Mouse (Mus musculus) layer of hippocampus, adult 2 months (tissue): ENCODE results near the gene Gjc2. TPM values are rescaled to one million over a fixed set of nuclear protein-coding genes. Genes with fewer than 3 reads are reported as not detected.
A peak's percentile ranks its signal among the peaks of the same experiment; 100 is the strongest.
"Not testable (repeated sequence)": the region's sequence is repeated elsewhere in the genome, so short reads cannot be mapped to it uniquely, and the experiment has no call there.

Source experiments
- DNase-seq, 2 experiments: peaks; one replicate each; pipeline ENCODE4 v3.0.0; 2022; ENCODE audit warnings: low spot score in 2 of 2
- H3K27ac ChIP-seq: fragments of 200-600 bp; 2 replicates; pipeline ENCODE4 v1.8.1; 2022
- H3K4me3 ChIP-seq: fragments of 200-600 bp; 2 replicates; pipeline ENCODE4 v1.8.1; 2022; ENCODE audit warnings: mild to moderate bottlenecking
- CTCF ChIP-seq: fragments of 200-600 bp; conservative IDR thresholded peaks from 2 replicates; pipeline ENCODE4 v1.8.1; 2022; ENCODE audit warnings: antibody characterized with exemption, mild to moderate bottlenecking, moderate library complexity
- total RNA-seq, 2 experiments: library from RNA; stranded (reverse); gene quantifications; 2 replicates each; pipeline ENCODE4 v1.2.3; 2021

Gene Gjc2
- total RNA-seq, 2 experiments from 2014 or later, result 10.2 to 10.8 TPM

DNA sequence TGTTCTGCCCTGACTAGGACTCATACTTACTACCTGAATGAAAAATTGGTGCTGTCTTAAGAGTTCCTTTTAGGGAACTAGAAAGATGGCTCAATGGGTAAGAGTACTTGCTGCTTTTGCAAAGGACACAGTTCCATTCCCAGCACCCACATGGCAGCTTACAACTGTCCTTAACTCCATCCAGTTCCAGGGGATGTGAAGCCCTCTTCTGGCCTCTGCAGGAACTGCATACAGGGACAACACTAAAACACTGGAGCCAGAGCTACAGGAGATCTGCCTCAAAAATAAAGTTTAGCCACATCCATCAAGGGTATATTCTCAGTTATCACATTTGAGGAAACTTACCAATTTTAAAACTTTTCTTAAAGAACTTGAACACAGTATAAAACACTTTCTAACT lies 36.1 kb upstream of the Gjc2 start:
- peak; percentile 75 for TF ChIP-seq CTCF
- H3K4me3 ChIP-seq, result no peak overlapping the region
- no peak for DNase-seq
- H3K27ac ChIP-seq, result 0 out of 2 replicates have a peak overlapping the region, but pooled peaks have one; percentile 63

DNA sequence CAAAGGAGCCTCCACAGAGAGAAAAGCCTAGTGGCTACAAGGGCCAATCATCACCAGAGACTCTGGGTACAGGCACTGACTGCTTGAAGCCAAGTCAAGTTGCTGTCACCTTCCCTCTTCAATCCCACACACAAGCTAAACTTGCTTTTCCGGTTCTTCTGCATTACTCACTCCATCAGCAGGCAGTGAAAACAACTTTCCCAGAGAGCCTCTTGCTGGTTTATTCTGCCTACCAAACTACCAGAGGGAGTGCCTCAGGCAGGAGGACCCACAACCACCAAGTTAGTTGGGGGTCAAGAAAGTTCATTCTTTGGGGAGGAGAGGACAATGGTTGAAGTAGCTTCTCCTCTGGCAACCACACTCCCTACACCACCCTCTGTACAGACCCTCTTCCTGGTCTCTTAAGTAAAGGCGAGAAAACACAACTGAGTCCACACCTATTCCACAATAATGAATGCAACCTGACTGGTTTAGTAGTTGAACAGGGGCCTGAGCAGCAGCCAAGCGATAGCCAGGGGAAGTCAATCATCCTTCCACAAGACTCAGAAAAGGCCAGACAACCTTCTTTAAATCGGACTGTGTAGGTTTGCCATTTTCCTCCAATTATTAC lies 35.5 kb upstream of the Gjc2 start:
- Histone ChIP-seq H3K4me3 (no peak overlapping the region), H3K27ac (peak overlapping the region; percentile 63)
- TF ChIP-seq CTCF, result no peak
- no peak for DNase-seq

DNA sequence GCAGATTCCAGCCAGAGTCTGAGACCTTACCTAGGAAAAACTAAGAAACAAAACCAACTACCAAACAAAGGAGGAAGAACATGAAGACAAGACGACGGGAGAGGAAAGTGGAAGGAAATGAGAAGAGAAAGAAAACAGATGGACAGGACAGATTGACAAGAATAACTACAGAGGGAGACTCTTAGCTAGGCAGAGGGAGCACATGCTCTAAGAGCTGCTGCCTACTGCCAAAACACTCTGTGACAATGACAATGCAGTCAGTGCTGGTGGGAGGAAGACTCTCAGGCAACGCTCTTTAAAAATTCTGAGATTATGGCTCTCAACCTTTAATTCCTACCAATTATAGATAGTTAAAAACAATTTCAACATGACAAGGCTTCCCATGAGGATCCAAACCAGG lies 33.9 kb upstream of the Gjc2 start:
- peak; percentile 44 to 83 for DNase-seq
- no peak overlapping the region for H3K4me3 ChIP-seq
- H3K27ac ChIP-seq, result peak overlapping the region; percentile 63
- TF ChIP-seq CTCF, result no peak

DNA sequence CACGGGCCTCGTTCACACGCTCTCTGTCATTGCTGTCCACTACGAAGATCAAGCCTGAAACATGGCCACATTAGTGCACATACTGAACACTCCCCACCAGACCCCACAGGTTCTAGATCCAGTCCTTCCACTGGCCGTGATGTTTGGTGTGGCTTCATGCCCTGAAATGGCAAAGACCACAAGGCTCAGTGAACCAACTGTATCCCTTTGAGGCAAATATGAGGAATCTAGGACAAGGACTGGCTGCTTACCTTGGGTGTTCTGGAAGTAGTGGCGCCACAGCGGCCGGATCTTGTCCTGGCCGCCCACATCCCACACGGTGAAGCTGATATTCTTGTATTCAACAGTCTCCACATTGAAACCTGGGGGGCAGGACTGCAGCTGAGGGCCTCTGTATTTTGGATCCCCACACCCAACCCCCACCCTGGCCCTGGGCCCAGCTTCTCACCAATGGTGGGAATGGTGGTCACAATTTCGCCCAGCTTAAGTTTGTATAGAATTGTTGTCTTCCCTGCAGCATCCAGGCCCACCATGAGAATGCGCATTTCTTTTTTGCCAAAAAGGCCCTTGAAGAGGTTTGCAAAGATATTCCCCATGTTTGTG lies 30.0 kb upstream of the Gjc2 start:
- no peak for DNase-seq
- peak overlapping the region; percentile 19; the same call in 1 of the 2 replicates for H3K27ac ChIP-seq
- no peak for TF ChIP-seq CTCF
- no peak overlapping the region for H3K4me3 ChIP-seq

DNA sequence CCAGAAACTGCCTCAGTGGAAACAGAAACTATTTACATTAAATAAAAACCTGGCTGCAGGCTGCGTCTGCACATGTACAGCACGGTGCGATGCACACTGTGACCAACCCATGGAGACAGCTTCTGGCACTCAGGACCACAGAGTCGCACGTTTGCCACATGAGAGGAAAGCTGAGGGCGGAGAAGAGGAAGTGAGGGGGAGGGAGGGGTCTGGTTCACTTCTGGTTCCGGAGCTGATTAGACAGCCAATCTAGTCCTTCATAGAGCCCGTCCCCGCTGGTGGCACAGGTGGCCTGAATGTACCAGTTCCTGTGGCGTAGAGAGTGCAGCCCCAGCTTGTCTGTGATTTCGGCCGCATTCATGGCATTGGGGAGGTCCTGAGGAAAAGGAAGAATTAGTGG lies 29.3 kb upstream of the Gjc2 start:
- DNase-seq, H3K4me3 ChIP-seq: not testable (repeated sequence)
- peak overlapping the region; percentile 8; the same call in 1 of the 2 replicates for H3K27ac ChIP-seq

DNA sequence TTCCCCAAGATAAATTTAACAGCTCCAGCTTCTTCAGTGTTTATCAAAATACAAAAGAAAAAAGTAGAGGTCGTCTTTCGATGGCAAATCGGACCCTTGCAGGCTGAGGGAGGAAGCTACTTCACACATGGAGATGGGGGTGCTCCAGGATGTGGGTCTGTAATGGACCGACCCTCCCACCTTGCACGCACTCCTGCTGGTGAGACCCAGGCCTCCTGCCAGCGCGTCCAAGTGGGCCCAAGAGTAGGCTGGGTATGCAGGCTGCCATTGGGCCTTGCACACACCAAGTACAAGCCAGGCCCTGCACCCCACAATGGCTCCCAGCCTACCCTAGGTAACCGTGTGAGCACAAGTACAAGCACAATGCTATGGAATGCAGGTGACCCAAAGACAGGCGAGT lies 28.5 kb upstream of the Gjc2 start:
- not testable (repeated sequence) for H3K27ac ChIP-seq, H3K4me3 ChIP-seq, DNase-seq

DNA sequence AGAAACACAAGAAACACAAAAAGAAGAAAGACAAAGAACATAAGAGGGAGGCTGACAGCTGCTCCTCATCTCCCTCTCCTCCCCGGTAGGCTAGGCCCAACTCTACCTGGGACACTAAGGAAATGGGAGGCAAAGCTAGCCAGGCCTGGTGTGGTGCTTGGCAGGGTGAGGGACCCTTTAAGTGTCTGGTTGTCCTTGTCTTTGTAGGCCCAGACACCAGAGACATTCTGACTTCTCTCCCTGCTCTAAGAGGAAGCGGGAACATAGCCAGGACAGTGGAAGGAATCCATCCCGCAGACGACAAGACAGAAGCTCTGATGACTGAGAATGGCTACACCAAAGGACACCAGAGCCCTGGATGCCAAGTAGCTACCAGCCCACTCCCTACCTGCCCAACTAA lies 27.0 kb upstream of the Gjc2 start:
- Histone ChIP-seq H3K27ac (no peak overlapping the region; the same call in 1 of the 2 replicates), H3K4me3 (no peak overlapping the region)
- DNase-seq, result no peak
- TF ChIP-seq CTCF, result no peak

DNA sequence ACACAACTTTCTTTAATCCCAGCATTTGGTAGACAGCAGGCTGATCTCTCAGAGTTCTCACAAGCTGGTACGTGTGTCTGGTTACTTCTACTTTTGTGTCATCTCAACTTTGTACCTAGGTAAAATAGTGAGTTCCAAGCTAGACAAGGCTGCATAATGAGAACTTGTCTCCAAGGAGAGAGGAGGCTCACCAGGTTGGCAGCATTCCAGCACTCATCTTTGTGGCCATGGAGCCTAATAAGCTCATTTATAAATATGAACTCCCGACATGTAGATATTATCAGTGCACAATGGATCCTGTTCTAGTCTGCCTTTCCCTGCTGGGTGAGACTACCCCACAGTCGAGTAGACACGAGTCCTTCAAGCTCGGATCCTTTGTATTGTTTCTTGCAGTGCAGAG lies 26.6 kb upstream of the Gjc2 start:
- no peak for DNase-seq
- Histone ChIP-seq H3K4me3 (peak overlapping the region; percentile 100), H3K27ac (peak overlapping the region; percentile 90)
- TF ChIP-seq CTCF, result no peak

DNA sequence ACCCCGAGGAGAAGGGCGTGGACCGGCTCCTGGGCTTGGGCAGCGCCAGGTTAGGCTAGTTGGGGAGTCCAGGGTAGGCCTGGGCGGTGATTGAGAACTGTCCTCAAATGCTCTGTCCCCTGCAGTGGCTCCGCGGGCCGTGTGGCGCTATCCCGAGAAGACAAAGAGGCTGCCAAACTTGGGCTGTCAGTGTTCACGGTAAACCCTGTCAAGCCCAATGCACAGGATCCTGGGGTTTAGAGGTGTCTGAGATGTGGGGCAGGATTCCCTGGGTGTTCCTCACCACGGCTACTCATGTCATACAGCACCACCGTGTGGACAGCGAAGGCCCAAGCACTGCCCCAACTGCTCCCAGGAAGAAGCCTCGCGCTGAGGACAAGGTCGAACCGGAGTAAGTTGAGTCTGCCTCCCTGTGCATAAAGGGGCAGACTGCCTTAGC lies 26.0 kb upstream of the Gjc2 start:
- TF ChIP-seq CTCF, result peak; percentile 76
- H3K4me3 ChIP-seq, result peak overlapping the region; percentile 100
- peak overlapping the region; percentile 90 for H3K27ac ChIP-seq
- DNase-seq, result peak in 1 of 2 experiments; percentile 35

DNA sequence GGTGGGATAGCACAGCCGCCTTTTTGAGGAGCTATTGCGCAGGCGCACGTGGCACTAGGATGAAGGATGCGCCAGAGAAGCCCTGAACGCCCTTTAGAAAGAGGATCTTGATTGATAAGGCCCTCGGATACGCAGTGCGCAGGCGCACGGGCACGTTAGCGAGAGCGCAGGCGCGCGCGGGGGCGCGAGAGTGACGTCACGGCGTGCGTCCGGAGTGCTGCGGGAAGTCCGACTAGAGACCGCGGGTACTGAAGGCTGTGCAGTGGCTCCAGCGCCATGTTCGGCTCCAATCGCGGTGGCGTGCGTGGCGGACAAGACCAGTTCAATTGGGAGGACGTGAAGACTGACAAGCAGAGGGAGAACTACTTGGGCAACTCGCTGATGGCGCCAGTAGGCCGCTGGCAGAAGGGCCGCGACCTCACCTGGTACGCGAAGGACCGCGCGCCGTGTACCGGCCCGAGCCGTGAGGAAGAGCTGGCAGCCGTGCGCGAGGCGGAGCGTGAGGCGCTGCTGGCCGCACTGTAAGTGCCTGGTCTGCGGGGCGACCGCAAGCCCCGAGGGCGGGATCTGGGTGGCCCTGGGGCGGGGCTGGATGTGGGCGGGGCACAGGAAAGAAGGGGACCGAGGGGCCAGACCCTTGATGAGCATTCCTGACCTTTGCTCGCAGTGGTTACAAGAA lies 25.3 kb upstream of the Gjc2 start, which contains the start of gene 2310033P09Rik:
2310033P09Rik (plus strand) TSS at position 169 of the 679 bp plus-strand sequence.
- Histone ChIP-seq H3K4me3 (peak within 1 kb of the TSS; percentile 100), H3K27ac (peak within 1 kb of the TSS; percentile 90)
- TF ChIP-seq CTCF, result no peak
- DNase-seq, result peak; percentile 96

DNA sequence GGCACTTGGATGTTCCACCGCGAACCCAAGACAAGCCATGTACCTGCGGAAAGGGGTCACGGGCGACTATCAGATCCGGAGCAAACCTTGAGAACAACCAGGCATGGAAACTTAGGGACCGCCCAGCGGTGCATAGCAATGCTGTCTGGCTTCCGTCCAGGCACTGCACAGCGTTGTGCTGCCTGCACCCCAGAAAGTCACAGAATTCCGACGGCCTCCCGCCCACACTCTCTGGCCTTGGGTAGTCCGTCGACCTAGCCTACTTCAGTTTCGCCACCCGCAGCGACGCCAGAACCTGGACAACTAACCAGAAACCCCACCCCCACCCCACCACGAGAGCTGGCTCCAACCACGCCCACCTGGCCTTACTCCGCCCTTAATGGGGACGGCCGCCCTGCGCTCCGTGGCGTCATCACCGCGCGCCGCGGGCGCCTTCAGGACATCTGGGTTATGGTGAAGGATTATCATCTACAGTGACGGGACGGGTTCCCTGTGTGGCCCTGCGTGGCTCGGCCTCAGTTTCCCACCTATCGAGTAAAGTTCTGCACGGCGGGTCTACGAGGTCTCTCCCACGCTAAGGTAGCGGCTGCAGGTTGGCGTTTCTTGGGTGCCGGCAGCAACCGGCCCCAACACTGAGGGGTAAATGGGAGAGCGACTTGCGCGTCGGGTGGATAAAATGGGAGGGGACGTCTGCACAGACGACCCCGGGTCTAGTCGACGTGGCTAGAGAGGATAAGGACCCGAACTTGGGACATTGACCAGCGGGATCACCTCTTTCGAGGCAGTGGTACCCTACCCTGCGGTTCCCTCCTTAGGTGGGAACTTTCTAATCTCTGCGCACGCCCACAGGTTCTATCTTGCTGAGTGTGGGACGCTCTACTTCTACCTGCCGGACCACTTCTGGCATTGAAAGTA lies 19.3 kb upstream of the Gjc2 start, which contains the start of gene Mrpl55:
Mrpl55 (plus strand) TSS at position 406 of the 915 bp plus-strand sequence.
- no peak for TF ChIP-seq CTCF

DNA sequence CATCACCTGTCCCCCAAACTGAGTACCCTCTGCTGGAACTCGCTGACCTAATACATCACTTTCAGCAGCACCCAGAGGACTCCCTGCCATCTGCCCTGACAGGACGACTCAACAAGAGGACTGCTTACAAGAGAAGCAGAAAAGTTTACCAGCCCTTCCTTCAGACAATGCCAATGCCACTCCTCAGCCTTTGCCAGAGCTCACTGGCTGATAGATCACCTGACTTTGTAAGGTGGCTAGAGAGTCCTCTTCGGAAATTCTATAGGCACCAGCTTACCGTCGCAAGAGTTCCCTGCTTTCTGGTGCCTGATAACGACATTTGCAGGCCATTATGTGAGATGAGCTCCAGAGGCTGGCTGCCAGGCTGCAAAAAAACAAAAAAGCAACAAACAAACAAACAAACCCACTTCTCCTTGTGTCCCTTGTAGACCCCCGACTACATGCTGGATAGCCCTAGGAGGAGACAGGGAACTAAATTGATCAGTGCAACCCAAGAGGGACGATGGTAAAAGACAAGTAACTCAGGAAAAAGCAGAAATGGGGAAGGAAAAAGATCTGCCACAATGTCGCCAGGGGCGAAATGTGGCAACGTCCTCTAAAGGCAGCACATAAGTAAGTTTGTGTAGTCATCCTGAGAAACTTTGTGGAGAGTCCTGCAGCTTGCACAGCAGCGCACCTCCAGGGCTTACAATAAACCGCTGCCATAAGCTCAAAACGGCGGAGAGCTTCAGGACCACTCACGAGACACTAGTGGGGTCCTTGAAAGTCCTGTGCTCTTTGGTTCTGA lies 18.4 kb upstream of the Gjc2 start:
- DNase-seq, result no peak
- peak overlapping the region; percentile 91 for H3K27ac ChIP-seq
- TF ChIP-seq CTCF, result no peak
- peak overlapping the region; percentile 93 for H3K4me3 ChIP-seq

More for the DNA sequence above, 19.3 kb upstream of the Gjc2 start, which contains the start of gene Mrpl55:
- peak; percentile 93 to 95 for DNase-seq
- Histone ChIP-seq H3K4me3 (peak within 1 kb of the TSS; percentile 93), H3K27ac (peak within 1 kb of the TSS; percentile 91)
